Mouse (Mus musculus) heart, embryonic 10.5 days (tissue): ENCODE measurements at regions not wholly inside any gene's neighbourhood (a gene's known extent, or its start where the extent isn't known, plus 50 kb on each side); places are given as distances from the start of the nearest gene placed in this dataset.
A peak's percentile ranks its signal among the peaks of the same experiment; 100 is the strongest.

ENCODE experiments used
- DNase-seq: peaks from one replicate; pipeline ENCODE4 v3.0.0-alpha.2; 2017; ENCODE audit warnings: low spot score
- H3K27ac ChIP-seq: fragments of 300-500 bp; sonication (generic); 2 replicates; pipeline ENCODE4 v1.5.1; 2016; ENCODE audit warnings: mild to moderate bottlenecking
- H3K27me3 ChIP-seq: fragments of 300-500 bp; sonication (generic); 2 replicates; pipeline ENCODE4 v1.6.1; 2016; ENCODE audit warnings: mild to moderate bottlenecking; ENCODE audit not compliant: poor library complexity, insufficient read depth, severe bottlenecking
- H3K36me3 ChIP-seq: fragments of 300-500 bp; sonication (generic); 2 replicates; pipeline ENCODE4 v1.6.1; 2016; ENCODE audit warnings: mild to moderate bottlenecking, moderate library complexity
- H3K4me1 ChIP-seq: fragments of 300-500 bp; sonication (generic); 2 replicates; pipeline ENCODE4 v1.6.1; 2016; ENCODE audit warnings: mild to moderate bottlenecking
- H3K4me3 ChIP-seq: fragments of 300-500 bp; sonication (generic); 2 replicates; pipeline ENCODE4 v1.5.1; 2016; ENCODE audit warnings: mild to moderate bottlenecking, moderate library complexity
- H3K9me3 ChIP-seq: fragments of 300-500 bp; sonication (generic); 2 replicates; pipeline ENCODE4 v1.6.1; 2016; ENCODE audit warnings: mild to moderate bottlenecking, moderate library complexity
- WGBS: fragments of 180-500 bp; shearing (Covaris S2); methylation state at CpG from one replicate; pipeline ENCODE4 v1.1.7; 2016; 5-methylcytosine and 5-hydroxymethylcytosine counted together

- Histone ChIP-seq H3K36me3 (no peaks in the 10 kb centered on the region), H3K27ac (no peak overlapping the region), H3K27me3 (no peaks in the 10 kb centered on the region), H3K4me1 (peaks cover 16% of the 10 kb centered on the region; the same call in 1 of the 2 replicates), H3K4me3 (no peak overlapping the region), H3K9me3 (no peaks in the 10 kb centered on the region)
- DNase-seq = no peak
- WGBS = 65% methylated on average over 14 of the region's 14 CpGs
Measured at GRCm38 (mm10) chr9:52277954-52278700, 109.8 kb upstream of the Zc3h12c start.

- DNase-seq = no peak
- Histone ChIP-seq H3K4me3 (no peak overlapping the region), H3K27ac (no peak overlapping the region), H3K9me3 (no peaks in the 10 kb centered on the region), H3K4me1 (peaks cover 7% of the 10 kb centered on the region; the same call in 1 of the 2 replicates), H3K27me3 (no peaks in the 10 kb centered on the region), H3K36me3 (no peaks in the 10 kb centered on the region)
- WGBS = 75% methylated on average over 3 of the region's 3 CpGs
Measured at GRCm38 (mm10) chr9:52273994-52274393, 105.6 kb upstream of the Zc3h12c start.

- Histone ChIP-seq H3K36me3 (no peaks in the 10 kb centered on the region), H3K9me3 (no peaks in the 10 kb centered on the region), H3K27me3 (no peaks in the 10 kb centered on the region), H3K4me1 (peaks cover 7% of the 10 kb centered on the region; the same call in 1 of the 2 replicates), H3K27ac (no peak overlapping the region), H3K4me3 (no peak overlapping the region)
- no peak for DNase-seq
- 37% methylated on average over 2 of the region's 2 CpGs for WGBS
Measured at GRCm38 (mm10) chr9:52272668-52273067, 104.3 kb upstream of the Zc3h12c start.

- H3K4me3 ChIP-seq = no peak overlapping the region
- H3K36me3 ChIP-seq = no peaks in the 10 kb centered on the region
- peaks cover 7% of the 10 kb centered on the region; the same call in 1 of the 2 replicates for H3K4me1 ChIP-seq
- no peak overlapping the region for H3K27ac ChIP-seq
- DNase-seq = no peak
- WGBS = 84% methylated on average over 7 of the region's 7 CpGs
- no peaks in the 10 kb centered on the region for H3K9me3 ChIP-seq
- H3K27me3 ChIP-seq = no peaks in the 10 kb centered on the region
Measured at GRCm38 (mm10) chr9:52271345-52272116, 103.2 kb upstream of the Zc3h12c start.

- Histone ChIP-seq H3K27ac (no peak overlapping the region), H3K36me3 (no peaks in the 10 kb centered on the region), H3K27me3 (no peaks in the 10 kb centered on the region), H3K4me1 (no peaks in the 10 kb centered on the region), H3K4me3 (no peak overlapping the region), H3K9me3 (no peaks in the 10 kb centered on the region)
- no peak for DNase-seq
- 83% methylated on average over 2 of the region's 2 CpGs for WGBS
Measured at GRCm38 (mm10) chr9:52261538-52261937, 93.2 kb upstream of the Zc3h12c start.

GRCm38 (mm10) chr9:52259459-52259858 lies 91.1 kb upstream of the Zc3h12c start:
- H3K9me3 ChIP-seq = no peaks in the 10 kb centered on the region
- no peak for DNase-seq
- H3K27me3 ChIP-seq = no peaks in the 10 kb centered on the region
- H3K4me1 ChIP-seq = no peaks in the 10 kb centered on the region
- H3K4me3 ChIP-seq = no peak overlapping the region
- H3K36me3 ChIP-seq = no peaks in the 10 kb centered on the region
- H3K27ac ChIP-seq = no peak overlapping the region
- WGBS = 52% methylated on average over 9 of the region's 9 CpGs

GRCm38 (mm10) chr9:52255692-52256091 lies 87.3 kb upstream of the Zc3h12c start:
- no peaks in the 10 kb centered on the region for H3K4me1 ChIP-seq
- no peaks in the 10 kb centered on the region for H3K36me3 ChIP-seq
- H3K27ac ChIP-seq = no peak overlapping the region
- DNase-seq = no peak
- H3K4me3 ChIP-seq = no peak overlapping the region
- H3K9me3 ChIP-seq = no peaks in the 10 kb centered on the region
- WGBS = 55% methylated on average over 4 of the region's 4 CpGs
- no peaks in the 10 kb centered on the region for H3K27me3 ChIP-seq

- Histone ChIP-seq H3K4me1 (no peaks in the 10 kb centered on the region), H3K4me3 (no peak overlapping the region), H3K9me3 (no peaks in the 10 kb centered on the region), H3K27ac (no peak overlapping the region), H3K27me3 (no peaks in the 10 kb centered on the region), H3K36me3 (no peaks in the 10 kb centered on the region)
- no peak for DNase-seq
- WGBS = 81% methylated on average over 6 of the region's 6 CpGs
Measured at GRCm38 (mm10) chr9:52254475-52254874, 86.1 kb upstream of the Zc3h12c start.

- Histone ChIP-seq H3K4me1 (no peaks in the 10 kb centered on the region), H3K27me3 (no peaks in the 10 kb centered on the region), H3K36me3 (no peaks in the 10 kb centered on the region), H3K4me3 (no peak overlapping the region), H3K27ac (no peak overlapping the region), H3K9me3 (no peaks in the 10 kb centered on the region)
- DNase-seq = no peak
- 86% methylated on average over 5 of the region's 5 CpGs for WGBS
Measured at GRCm38 (mm10) chr9:52251455-52251854, 83.1 kb upstream of the Zc3h12c start.

GRCm38 (mm10) chr9:52246712-52247111 lies 78.3 kb upstream of the Zc3h12c start:
- no peak overlapping the region for H3K27ac ChIP-seq
- H3K4me3 ChIP-seq = no peak overlapping the region
- WGBS = 86% methylated on average over 1 of the region's 1 CpGs
- no peaks in the 10 kb centered on the region for H3K27me3 ChIP-seq
- no peaks in the 10 kb centered on the region for H3K36me3 ChIP-seq
- no peak for DNase-seq
- H3K9me3 ChIP-seq = no peaks in the 10 kb centered on the region
- H3K4me1 ChIP-seq = peaks cover 14% of the 10 kb centered on the region; the same call in 1 of the 2 replicates

GRCm38 (mm10) chr9:52244081-52244480 lies 75.7 kb upstream of the Zc3h12c start:
- Histone ChIP-seq H3K9me3 (no peaks in the 10 kb centered on the region), H3K27ac (0 out of 2 replicates have a peak overlapping the region, but pooled peaks have one; percentile 22), H3K36me3 (no peaks in the 10 kb centered on the region), H3K4me3 (peak overlapping the region; percentile 18; the same call in 1 of the 2 replicates), H3K4me1 (peaks cover 16% of the 10 kb centered on the region; the same call in 1 of the 2 replicates), H3K27me3 (no peaks in the 10 kb centered on the region)
- no peak for DNase-seq
- WGBS = 40% methylated on average over 12 of the region's 12 CpGs

GRCm38 (mm10) chr9:52243032-52243431 lies 74.7 kb upstream of the Zc3h12c start:
- no peak for DNase-seq
- H3K4me3 ChIP-seq = no peak overlapping the region
- H3K4me1 ChIP-seq = peaks cover 16% of the 10 kb centered on the region; the same call in 1 of the 2 replicates
- no peaks in the 10 kb centered on the region for H3K36me3 ChIP-seq
- no peaks in the 10 kb centered on the region for H3K9me3 ChIP-seq
- no peaks in the 10 kb centered on the region for H3K27me3 ChIP-seq
- WGBS = 88% methylated on average over 2 of the region's 2 CpGs
- 0 out of 2 replicates have a peak overlapping the region, but pooled peaks have one; percentile 36 for H3K27ac ChIP-seq

GRCm38 (mm10) chr9:52241577-52241976 lies 73.2 kb upstream of the Zc3h12c start:
- 75% methylated on average over 4 of the region's 4 CpGs for WGBS
- H3K9me3 ChIP-seq = no peaks in the 10 kb centered on the region
- no peak for DNase-seq
- no peaks in the 10 kb centered on the region for H3K36me3 ChIP-seq
- H3K4me1 ChIP-seq = peaks cover 22% of the 10 kb centered on the region; the same call in 1 of the 2 replicates
- no peak overlapping the region for H3K4me3 ChIP-seq
- no peak overlapping the region for H3K27ac ChIP-seq
- H3K27me3 ChIP-seq = no peaks in the 10 kb centered on the region
